Mouse (Mus musculus): ENCODE results near the gene Nebl. TPM values are rescaled to one million over a fixed set of nuclear protein-coding genes. Genes with fewer than 3 reads are reported as not detected.
A peak's percentile ranks its signal among the peaks of the same experiment; 100 is the strongest.

Gene Nebl
- polyA plus RNA-seq, 1 experiment from 2014 or later, result 5.1 TPM

GRCm38 (mm10) chr2:17390513-17391200 is 340.6 kb downstream of the Nebl start:
- H3K9ac ChIP-seq (ENCODE audit: low read depth, low read length), result no peak overlapping the region
- 73% methylated on average over 7 of the region's 7 CpGs for WGBS
- no peak for ATAC-seq (replicated peaks; ENCODE audit: low FRiP score, low read depth)

GRCm38 (mm10) chr2:17389886-17390285 is 341.4 kb downstream of the Nebl start:
- Histone ChIP-seq H3K27ac (no peak overlapping the region), H3K36me3 (ENCODE audit: insufficient read depth, low read length) (no peaks in the 10 kb centered on the region), H3K4me1 (replicated peaks; ENCODE audit: insufficient read depth, low read length) (no peaks in the 10 kb centered on the region), H3K4me3 (replicated peaks; ENCODE audit: low read depth, low read length) (no peak overlapping the region), H3K27me3 (ENCODE audit: insufficient read depth, low read length) (no peaks in the 10 kb centered on the region), H3K4me2 (ENCODE audit: low read length) (no peak overlapping the region), H3K9ac (ENCODE audit: low read depth, low read length) (no peak overlapping the region), H3K9me3 (replicated peaks; ENCODE audit: low read length) (no peaks in the 10 kb centered on the region)
- ATAC-seq (replicated peaks; ENCODE audit: low FRiP score, low read depth) (no peak), DNase-seq (ENCODE audit: low spot score) (no peak)
- WGBS, result 97% methylated on average over 2 of the region's 2 CpGs
- TF ChIP-seq CTCF (IDR thresholded peaks at IDR 0.05; ENCODE audit: low read depth), result no peak

More at GRCm38 (mm10) chr2:17390513-17391200, 340.6 kb downstream of the Nebl start:
- no peak overlapping the region for H3K27ac ChIP-seq
- H3K36me3 ChIP-seq (ENCODE audit: insufficient read depth, low read length), result no peaks in the 10 kb centered on the region
- H3K4me1 ChIP-seq (replicated peaks; ENCODE audit: insufficient read depth, low read length), result no peaks in the 10 kb centered on the region
- H3K9me3 ChIP-seq (replicated peaks; ENCODE audit: low read length), result no peaks in the 10 kb centered on the region
- TF ChIP-seq CTCF (IDR thresholded peaks at IDR 0.05; ENCODE audit: low read depth), result no peak
- DNase-seq (ENCODE audit: low spot score), result no peak
- no peak overlapping the region for H3K4me3 ChIP-seq (replicated peaks; ENCODE audit: low read depth, low read length)
- no peaks in the 10 kb centered on the region for H3K27me3 ChIP-seq (ENCODE audit: insufficient read depth, low read length)
- H3K4me2 ChIP-seq (ENCODE audit: low read length), result no peak overlapping the region

- no peaks in the 10 kb centered on the region for H3K9me3 ChIP-seq (replicated peaks; ENCODE audit: low read length)
- H3K9ac ChIP-seq (ENCODE audit: low read depth, low read length), result no peak overlapping the region
- no peak overlapping the region for H3K4me2 ChIP-seq (ENCODE audit: low read length)
- no peak for DNase-seq (ENCODE audit: low spot score)
- no peak for ATAC-seq (replicated peaks; ENCODE audit: low FRiP score, low read depth)
- H3K27ac ChIP-seq, result no peak overlapping the region
- 85% methylated on average over 4 of the region's 4 CpGs for WGBS
- H3K36me3 ChIP-seq (ENCODE audit: insufficient read depth, low read length), result no peaks in the 10 kb centered on the region
- no peaks in the 10 kb centered on the region for H3K27me3 ChIP-seq (ENCODE audit: insufficient read depth, low read length)
- no peak overlapping the region for H3K4me3 ChIP-seq (replicated peaks; ENCODE audit: low read depth, low read length)
- TF ChIP-seq CTCF (IDR thresholded peaks at IDR 0.05; ENCODE audit: low read depth), result no peak
- H3K4me1 ChIP-seq (replicated peaks; ENCODE audit: insufficient read depth, low read length), result no peaks in the 10 kb centered on the region
These were observed 341.9 kb downstream of the Nebl start for GRCm38 (mm10) chr2:17389379-17389778.

- peak; percentile 0 for DNase-seq (ENCODE audit: low spot score)
- ATAC-seq (replicated peaks; ENCODE audit: low FRiP score, low read depth), result no peak
- Histone ChIP-seq H3K4me2 (ENCODE audit: low read length) (no peak overlapping the region), H3K36me3 (ENCODE audit: insufficient read depth, low read length) (no peaks in the 10 kb centered on the region), H3K9ac (ENCODE audit: low read depth, low read length) (no peak overlapping the region), H3K9me3 (replicated peaks; ENCODE audit: low read length) (no peaks in the 10 kb centered on the region), H3K4me3 (replicated peaks; ENCODE audit: low read depth, low read length) (no peak overlapping the region), H3K27me3 (ENCODE audit: insufficient read depth, low read length) (no peaks in the 10 kb centered on the region), H3K27ac (no peak overlapping the region), H3K4me1 (replicated peaks; ENCODE audit: insufficient read depth, low read length) (no peaks in the 10 kb centered on the region)
- TF ChIP-seq CTCF (IDR thresholded peaks at IDR 0.05; ENCODE audit: low read depth), result no peak
- 91% methylated on average over 1 of the region's 1 CpGs for WGBS
These were observed 349.0 kb downstream of the Nebl start for GRCm38 (mm10) chr2:17382227-17382626.

- H3K27ac ChIP-seq, result no peak overlapping the region
- no peak for TF ChIP-seq CTCF (IDR thresholded peaks at IDR 0.05; ENCODE audit: low read depth)
- DNase-seq (ENCODE audit: low spot score), result no peak
- H3K4me3 ChIP-seq (replicated peaks; ENCODE audit: low read depth, low read length), result no peak overlapping the region
- no peaks in the 10 kb centered on the region for H3K9me3 ChIP-seq (replicated peaks; ENCODE audit: low read length)
- no peaks in the 10 kb centered on the region for H3K27me3 ChIP-seq (ENCODE audit: insufficient read depth, low read length)
- H3K36me3 ChIP-seq (ENCODE audit: insufficient read depth, low read length), result no peaks in the 10 kb centered on the region
- H3K9ac ChIP-seq (ENCODE audit: low read depth, low read length), result no peak overlapping the region
- no peak overlapping the region for H3K4me2 ChIP-seq (ENCODE audit: low read length)
- H3K4me1 ChIP-seq (replicated peaks; ENCODE audit: insufficient read depth, low read length), result no peaks in the 10 kb centered on the region
- WGBS, result 91% methylated on average over 2 of the region's 2 CpGs
- ATAC-seq (replicated peaks; ENCODE audit: low FRiP score, low read depth), result no peak
These were observed 355.3 kb downstream of the Nebl start for GRCm38 (mm10) chr2:17375916-17376315.

GRCm38 (mm10) chr2:17365671-17366070 is 365.6 kb downstream of the Nebl start:
- DNase-seq (ENCODE audit: low spot score) (no peak), ATAC-seq (replicated peaks; ENCODE audit: low FRiP score, low read depth) (no peak)

More at GRCm38 (mm10) chr2:17365671-17366070, 365.6 kb downstream of the Nebl start:
- no peak for TF ChIP-seq CTCF (IDR thresholded peaks at IDR 0.05; ENCODE audit: low read depth)
- Histone ChIP-seq H3K27me3 (ENCODE audit: insufficient read depth, low read length) (no peaks in the 10 kb centered on the region), H3K27ac (no peak overlapping the region), H3K9ac (ENCODE audit: low read depth, low read length) (no peak overlapping the region), H3K4me3 (replicated peaks; ENCODE audit: low read depth, low read length) (no peak overlapping the region), H3K4me1 (replicated peaks; ENCODE audit: insufficient read depth, low read length) (peaks cover 4% of the 10 kb centered on the region; the same call in 1 of the 2 replicates), H3K4me2 (ENCODE audit: low read length) (no peak overlapping the region), H3K36me3 (ENCODE audit: insufficient read depth, low read length) (no peaks in the 10 kb centered on the region), H3K9me3 (replicated peaks; ENCODE audit: low read length) (no peaks in the 10 kb centered on the region)
- WGBS, result 56% methylated on average over 5 of the region's 5 CpGs

Measured in kidney, postnatal 0 days (tissue).